Mouse (Mus musculus) embryonic facial prominence, embryonic 15.5 days (tissue): ENCODE measurements at regions not wholly inside any gene's neighbourhood (a gene's known extent, or its start where the extent isn't known, plus 50 kb on each side); places are given as distances from the start of the nearest gene placed in this dataset.
A peak's percentile ranks its signal among the peaks of the same experiment; 100 is the strongest.

Experiments used
- ATAC-seq: fragments of 200-750 bp; cut with Nextera tagmentation; 2 replicates; pipeline ENCODE4 v1.8.0; 2017; ENCODE audit warnings: low read depth, moderate TSS enrichment; ENCODE audit not compliant: insufficient number of reproducible peaks, low FRiP score, low TSS enrichment
- H3K27ac ChIP-seq: fragments of 300-500 bp; sonication (generic); replicated peaks from 2 replicates; pipeline ENCODE4 v1.5.1; 2015; ENCODE audit warnings: mild to moderate bottlenecking, inconsistent platforms
- H3K27me3 ChIP-seq: fragments of 300-500 bp; sonication (generic); 2 replicates; pipeline ENCODE4 v1.6.1; 2015; ENCODE audit warnings: inconsistent platforms
- H3K36me3 ChIP-seq: fragments of 300-500 bp; sonication (generic); 2 replicates; pipeline ENCODE4 v1.6.1; 2015; ENCODE audit warnings: mild to moderate bottlenecking, inconsistent platforms
- H3K4me1 ChIP-seq: fragments of 300-500 bp; sonication (generic); 2 replicates; pipeline ENCODE4 v1.6.1; 2015; ENCODE audit warnings: inconsistent platforms
- H3K4me2 ChIP-seq: fragments of 300-500 bp; sonication (generic); replicated peaks from 2 replicates; pipeline ENCODE4 v1.6.1; 2015; ENCODE audit warnings: mild to moderate bottlenecking, inconsistent platforms
- H3K4me3 ChIP-seq: fragments of 300-500 bp; sonication (generic); replicated peaks from 2 replicates; pipeline ENCODE4 v1.5.1; 2015; ENCODE audit warnings: mild to moderate bottlenecking, inconsistent platforms
- H3K9ac ChIP-seq: fragments of 300-500 bp; sonication (generic); 2 replicates; pipeline ENCODE4 v1.6.1; 2015; ENCODE audit warnings: inconsistent platforms
- H3K9me3 ChIP-seq: fragments of 300-500 bp; sonication (generic); replicated peaks from 2 replicates; pipeline ENCODE4 v1.6.1; 2016; ENCODE audit warnings: inconsistent platforms
- WGBS: fragments of 180-500 bp; shearing (Covaris S2); methylation state at CpG from one replicate; pipeline ENCODE4 v1.1.7; 2015; 5-methylcytosine and 5-hydroxymethylcytosine counted together

DNA sequence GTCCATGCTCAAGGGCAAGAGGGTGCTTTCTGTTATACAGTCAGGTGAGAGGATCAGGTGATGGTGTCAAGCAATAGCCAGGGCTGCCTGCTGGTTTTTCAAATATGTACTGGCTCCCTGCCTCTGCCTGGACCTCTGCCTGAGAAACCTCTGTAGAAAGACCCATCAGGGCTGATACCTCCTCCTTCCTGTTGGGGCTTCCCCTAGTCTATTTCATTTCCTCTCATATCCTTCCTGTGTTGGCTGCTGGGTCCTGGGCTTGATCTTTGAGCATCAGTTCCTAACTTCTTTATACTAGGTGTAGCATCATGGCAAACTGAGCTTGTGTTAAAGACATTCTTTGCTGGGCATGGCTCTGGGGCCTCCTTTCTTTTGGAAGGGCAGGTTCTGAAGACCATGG, 89.5 kb downstream of the Tmem38b start:
- no peak for ATAC-seq
- Histone ChIP-seq H3K9me3 (no peaks in the 10 kb centered on the region), H3K4me2 (no peak overlapping the region), H3K4me3 (no peak overlapping the region), H3K9ac (no peak overlapping the region), H3K36me3 (no peaks in the 10 kb centered on the region), H3K4me1 (no peaks in the 10 kb centered on the region), H3K27me3 (no peaks in the 10 kb centered on the region), H3K27ac (no peak overlapping the region)

DNA sequence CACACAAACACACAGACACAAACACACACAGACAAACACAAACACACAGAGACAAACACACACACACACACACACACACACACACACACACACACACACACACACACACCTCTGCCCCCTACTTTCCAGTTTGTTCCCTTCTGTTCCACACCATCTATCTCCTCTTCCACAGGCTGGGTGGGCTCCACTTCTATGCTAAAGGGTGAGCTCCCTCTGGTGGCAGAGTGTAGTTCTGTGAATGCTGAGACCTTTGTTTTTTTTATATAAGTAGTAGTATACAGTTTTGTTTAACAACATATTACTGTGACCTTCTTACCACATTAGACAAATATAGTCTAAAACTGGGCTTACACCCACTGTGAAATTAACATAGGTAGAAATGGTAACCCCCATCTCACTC, 93.3 kb downstream of the Tmem38b start:
- H3K27me3 ChIP-seq, result no peaks in the 10 kb centered on the region
- H3K4me3 ChIP-seq, result no peak overlapping the region
- no peaks in the 10 kb centered on the region for H3K4me1 ChIP-seq
- H3K36me3 ChIP-seq, result no peaks in the 10 kb centered on the region
- no peak overlapping the region for H3K4me2 ChIP-seq
- no peak overlapping the region for H3K27ac ChIP-seq
- H3K9me3 ChIP-seq, result no peaks in the 10 kb centered on the region
- no peak for ATAC-seq
- H3K9ac ChIP-seq, result no peak overlapping the region

DNA sequence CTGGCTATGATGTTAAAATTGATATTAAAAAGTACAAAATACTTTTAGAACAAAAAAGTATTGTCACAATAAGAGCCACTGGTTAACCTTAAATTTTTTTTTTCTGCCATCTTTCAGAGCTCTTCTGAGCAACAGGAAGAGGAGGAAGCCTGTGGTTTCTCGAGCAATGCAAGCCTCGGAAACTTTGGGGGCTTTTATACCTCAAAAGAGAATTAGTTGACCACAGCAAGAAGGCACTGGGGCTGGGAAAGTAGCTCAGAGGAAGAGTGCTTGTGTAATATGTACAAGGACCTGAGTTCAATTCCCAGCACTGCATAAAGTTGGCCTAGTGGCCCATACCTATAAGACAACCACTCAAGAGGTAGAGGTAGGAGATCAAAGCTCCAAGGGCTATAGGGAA, 94.7 kb downstream of the Tmem38b start:
- WGBS, result 50% methylated on average over 2 of the region's 2 CpGs
- no peaks in the 10 kb centered on the region for H3K27me3 ChIP-seq
- no peak for ATAC-seq

DNA sequence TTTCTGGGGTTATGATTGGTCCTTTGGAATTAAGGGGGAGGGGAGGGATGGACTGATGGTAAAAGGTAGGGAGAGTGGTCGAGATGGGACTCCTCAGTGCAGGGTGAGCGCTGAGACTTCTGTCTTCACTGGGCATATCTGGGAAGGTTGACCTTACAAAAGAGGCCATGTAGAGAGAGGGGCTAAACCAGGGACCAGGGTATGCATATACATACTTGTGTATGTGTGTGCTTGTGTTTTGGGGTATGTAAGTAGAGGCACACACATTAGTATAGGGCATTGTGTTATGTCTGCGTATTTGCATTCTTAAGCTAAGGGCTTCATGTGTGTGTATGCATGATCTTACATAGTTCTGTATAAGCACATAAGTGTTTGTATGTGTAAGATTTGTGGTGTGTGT, 105.2 kb downstream of the Tmem38b start:
- Histone ChIP-seq H3K4me1 (peaks cover 5% of the 10 kb centered on the region; the same call in 1 of the 2 replicates), H3K36me3 (no peaks in the 10 kb centered on the region), H3K9me3 (no peaks in the 10 kb centered on the region), H3K27ac (no peak overlapping the region), H3K4me3 (no peak overlapping the region), H3K27me3 (no peaks in the 10 kb centered on the region), H3K4me2 (no peak overlapping the region), H3K9ac (no peak overlapping the region)
- no peak for ATAC-seq
- WGBS, result 90% methylated on average over 3 of the region's 3 CpGs

More for the DNA sequence above, 94.7 kb downstream of the Tmem38b start:
- Histone ChIP-seq H3K4me1 (no peaks in the 10 kb centered on the region), H3K36me3 (no peaks in the 10 kb centered on the region), H3K27ac (no peak overlapping the region), H3K9me3 (no peaks in the 10 kb centered on the region), H3K4me3 (no peak overlapping the region), H3K9ac (no peak overlapping the region), H3K4me2 (no peak overlapping the region)

DNA sequence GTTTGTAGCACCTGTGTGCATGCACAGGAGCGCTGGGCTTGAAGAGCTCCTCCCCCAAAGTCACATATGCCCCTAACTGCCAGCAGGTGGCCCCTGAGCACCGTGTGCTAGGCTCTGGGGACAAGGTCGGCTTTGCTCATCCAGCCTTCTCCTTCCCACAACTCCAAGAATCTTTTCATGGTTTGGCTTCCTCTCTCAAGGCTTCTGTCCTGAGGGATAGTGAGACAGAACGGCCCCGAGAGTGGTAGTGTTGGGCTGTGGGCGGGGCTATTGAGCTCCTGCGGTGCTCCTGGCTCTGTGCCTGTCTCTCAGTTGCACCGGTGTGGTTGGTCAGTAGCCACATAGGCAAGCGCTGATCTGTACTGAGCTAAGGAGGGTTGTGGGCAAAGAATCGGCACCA, 105.7 kb downstream of the Tmem38b start:
- ATAC-seq, result peak; percentile 70

DNA sequence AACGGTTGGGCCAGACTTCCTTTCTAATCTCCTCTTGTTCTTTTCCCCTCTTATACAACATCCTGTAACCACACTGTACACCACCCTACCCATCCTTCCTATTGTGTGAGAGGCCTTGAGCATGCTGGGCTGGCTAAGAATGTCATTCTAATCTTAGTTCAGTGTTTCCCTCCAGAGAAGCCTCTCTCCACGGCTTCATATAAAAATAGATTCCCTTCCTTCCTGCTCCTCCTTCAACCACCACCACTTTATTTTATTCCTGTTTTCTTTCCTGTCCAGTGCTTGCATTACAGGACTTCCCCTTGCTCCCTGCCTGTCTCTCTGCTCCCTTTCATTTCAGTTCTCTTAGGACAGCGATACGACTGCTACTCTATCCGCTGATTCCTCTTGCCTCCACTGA, 109.5 kb downstream of the Tmem38b start:
- Histone ChIP-seq H3K4me3 (no peak overlapping the region), H3K9me3 (no peaks in the 10 kb centered on the region), H3K27me3 (no peaks in the 10 kb centered on the region), H3K4me2 (no peak overlapping the region), H3K4me1 (peaks cover 5% of the 10 kb centered on the region; the same call in 1 of the 2 replicates), H3K36me3 (no peaks in the 10 kb centered on the region), H3K9ac (no peak overlapping the region), H3K27ac (no peak overlapping the region)
- no peak for ATAC-seq
- 60% methylated on average over 5 of the region's 5 CpGs for WGBS

More for the DNA sequence above, 105.7 kb downstream of the Tmem38b start:
- H3K4me2 ChIP-seq, result peak overlapping the region; percentile 49
- no peak overlapping the region for H3K9ac ChIP-seq
- peaks cover 5% of the 10 kb centered on the region; the same call in 1 of the 2 replicates for H3K4me1 ChIP-seq
- H3K27ac ChIP-seq, result no peak overlapping the region
- 7% methylated on average over 10 of the region's 10 CpGs for WGBS
- no peaks in the 10 kb centered on the region for H3K36me3 ChIP-seq
- no peaks in the 10 kb centered on the region for H3K9me3 ChIP-seq
- peak overlapping the region; percentile 35 for H3K4me3 ChIP-seq
- no peaks in the 10 kb centered on the region for H3K27me3 ChIP-seq

DNA sequence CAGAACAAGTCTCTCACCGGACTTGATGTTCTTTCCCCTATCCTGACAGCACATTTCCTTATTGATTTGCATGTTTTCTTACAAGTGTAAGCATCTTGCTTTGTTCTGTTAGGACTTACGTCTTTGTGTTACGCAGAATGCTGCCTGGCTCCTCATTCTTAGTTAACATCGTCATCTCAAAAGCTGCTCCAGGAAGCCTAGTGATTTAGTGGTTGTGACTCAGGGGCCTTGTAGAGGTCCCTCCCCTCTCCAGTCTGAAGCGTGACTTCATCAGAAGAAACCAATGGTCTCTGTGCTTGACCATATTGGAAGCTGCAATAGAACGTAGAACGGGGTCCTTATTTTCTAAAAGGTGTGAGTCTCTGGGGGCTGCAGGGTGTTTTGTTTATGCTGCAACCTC, 122.9 kb downstream of the Tmem38b start:
- Histone ChIP-seq H3K4me2 (no peak overlapping the region), H3K36me3 (no peaks in the 10 kb centered on the region), H3K27me3 (no peaks in the 10 kb centered on the region), H3K4me3 (no peak overlapping the region), H3K27ac (no peak overlapping the region), H3K9me3 (no peaks in the 10 kb centered on the region), H3K9ac (no peak overlapping the region), H3K4me1 (0 out of 2 replicates have a peak, but pooled peaks cover 2% of the 10 kb centered on the region)
- no peak for ATAC-seq
- WGBS, result 82% methylated on average over 7 of the region's 7 CpGs

DNA sequence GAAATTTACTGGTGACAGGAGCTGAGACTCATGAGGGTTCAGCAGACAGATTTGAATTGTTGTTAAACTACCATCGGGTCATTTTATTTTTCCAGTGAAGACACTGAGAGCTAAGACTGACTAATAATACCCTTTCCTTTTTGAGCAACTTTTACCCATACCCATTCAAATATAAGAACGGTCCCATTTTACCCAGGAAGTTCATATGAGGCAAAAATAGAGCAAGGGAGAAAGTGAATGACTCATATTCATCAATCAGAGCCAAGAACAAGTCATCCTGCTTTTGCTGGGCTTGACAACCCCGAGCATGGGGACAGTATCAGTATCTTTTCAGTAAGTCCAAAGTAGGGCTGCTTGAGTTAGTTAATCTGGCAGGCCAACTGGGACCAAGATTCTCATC, 123.3 kb downstream of the Tmem38b start:
- Histone ChIP-seq H3K4me3 (no peak overlapping the region), H3K36me3 (no peaks in the 10 kb centered on the region), H3K4me2 (no peak overlapping the region), H3K9me3 (no peaks in the 10 kb centered on the region), H3K27me3 (no peaks in the 10 kb centered on the region), H3K9ac (no peak overlapping the region), H3K4me1 (0 out of 2 replicates have a peak, but pooled peaks cover 2% of the 10 kb centered on the region), H3K27ac (no peak overlapping the region)
- no peak for ATAC-seq
- 85% methylated on average over 3 of the region's 3 CpGs for WGBS

DNA sequence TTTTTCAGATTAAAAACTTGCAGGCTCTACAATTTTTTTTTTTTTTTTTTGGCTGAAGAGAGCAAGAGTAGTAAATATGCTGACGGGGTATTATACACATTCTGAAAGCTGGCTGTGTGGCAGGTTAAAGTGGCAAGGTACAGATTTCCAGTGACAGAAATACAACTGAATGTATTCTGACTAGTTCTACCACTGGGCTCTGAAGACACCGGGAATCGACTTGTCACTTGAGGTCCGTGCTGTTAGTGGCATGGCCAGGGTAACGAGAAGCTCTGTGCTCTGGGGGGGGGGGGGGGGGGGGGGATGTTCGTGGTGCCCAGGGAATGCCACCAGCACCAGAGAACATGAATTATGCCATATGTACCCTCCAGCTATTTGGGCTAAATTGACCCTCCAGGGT, 124.7 kb downstream of the Tmem38b start:
- Histone ChIP-seq H3K4me3 (no peak overlapping the region), H3K27me3 (no peaks in the 10 kb centered on the region), H3K9ac (no peak overlapping the region), H3K27ac (no peak overlapping the region), H3K36me3 (no peaks in the 10 kb centered on the region), H3K9me3 (no peaks in the 10 kb centered on the region), H3K4me1 (0 out of 2 replicates have a peak, but pooled peaks cover 2% of the 10 kb centered on the region), H3K4me2 (no peak overlapping the region)
- WGBS, result 41% methylated on average over 6 of the region's 6 CpGs
- ATAC-seq, result no peak

DNA sequence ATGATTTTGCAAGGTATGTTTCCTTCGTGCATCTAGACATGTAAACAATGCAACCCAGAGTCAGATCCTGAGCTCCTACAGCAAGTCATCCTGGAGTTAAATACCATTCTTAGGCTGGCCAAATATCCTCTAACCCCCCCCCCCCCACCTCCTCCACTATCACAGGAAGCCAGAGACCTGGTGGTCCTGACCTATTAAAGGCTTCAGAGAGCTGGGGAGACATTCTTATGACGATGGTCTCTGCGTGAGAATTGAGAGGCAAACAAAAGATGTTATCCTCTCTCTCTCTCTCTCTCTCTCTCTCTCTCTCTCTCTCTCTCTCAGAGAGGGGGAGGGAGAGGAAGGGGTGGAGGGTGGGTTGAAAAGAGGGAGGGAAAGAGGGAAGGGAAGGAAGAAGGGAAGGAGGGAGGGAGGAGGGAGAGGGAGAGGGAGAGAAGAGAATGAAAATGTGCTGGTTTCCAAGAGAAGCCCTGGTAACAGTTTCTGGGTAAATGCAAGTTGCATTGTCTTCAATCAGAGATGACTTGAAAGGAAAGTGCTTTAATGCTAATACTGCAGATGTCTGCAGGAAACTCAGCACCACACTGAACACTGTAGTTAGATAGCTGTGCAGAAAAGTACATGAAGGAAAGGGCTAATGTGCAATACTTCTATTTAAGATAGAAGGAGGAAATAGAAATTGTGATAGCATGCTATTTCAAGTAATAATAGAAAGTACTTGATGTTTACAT, 125.3 kb downstream of the Tmem38b start:
- WGBS, result 25% methylated on average over 3 of the region's 3 CpGs
- no peaks in the 10 kb centered on the region for H3K27me3 ChIP-seq
- no peak overlapping the region for H3K4me3 ChIP-seq
- no peaks in the 10 kb centered on the region for H3K9me3 ChIP-seq
- ATAC-seq, result no peak
- no peak overlapping the region for H3K27ac ChIP-seq
- H3K36me3 ChIP-seq, result no peaks in the 10 kb centered on the region
- H3K4me2 ChIP-seq, result no peak overlapping the region
- H3K4me1 ChIP-seq, result 0 out of 2 replicates have a peak, but pooled peaks cover 2% of the 10 kb centered on the region
- no peak overlapping the region for H3K9ac ChIP-seq

DNA sequence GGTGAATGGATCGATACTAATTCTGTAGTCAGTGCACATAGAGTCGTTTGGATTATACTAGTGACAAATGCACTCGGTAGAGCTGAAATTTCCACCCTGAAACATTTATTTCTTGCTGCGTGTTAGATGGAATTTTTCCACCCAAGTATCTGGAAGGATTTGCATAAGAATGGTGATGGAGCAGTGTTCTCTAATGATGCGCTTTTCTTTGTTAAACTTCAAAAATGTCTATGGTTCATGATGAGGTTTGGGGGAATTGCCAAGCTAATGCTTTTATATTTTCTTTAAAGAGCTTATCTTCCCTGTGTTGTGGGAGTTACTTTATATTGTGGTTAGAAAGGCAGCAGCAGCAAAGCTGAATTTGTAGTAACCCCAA, 125.9 kb downstream of the Tmem38b start:
- Histone ChIP-seq H3K9ac (no peak overlapping the region), H3K27ac (no peak overlapping the region), H3K4me3 (no peak overlapping the region), H3K4me2 (no peak overlapping the region), H3K27me3 (no peaks in the 10 kb centered on the region), H3K36me3 (no peaks in the 10 kb centered on the region), H3K9me3 (no peaks in the 10 kb centered on the region), H3K4me1 (0 out of 2 replicates have a peak, but pooled peaks cover 2% of the 10 kb centered on the region)
- 58% methylated on average over 5 of the region's 5 CpGs for WGBS
- ATAC-seq, result no peak

DNA sequence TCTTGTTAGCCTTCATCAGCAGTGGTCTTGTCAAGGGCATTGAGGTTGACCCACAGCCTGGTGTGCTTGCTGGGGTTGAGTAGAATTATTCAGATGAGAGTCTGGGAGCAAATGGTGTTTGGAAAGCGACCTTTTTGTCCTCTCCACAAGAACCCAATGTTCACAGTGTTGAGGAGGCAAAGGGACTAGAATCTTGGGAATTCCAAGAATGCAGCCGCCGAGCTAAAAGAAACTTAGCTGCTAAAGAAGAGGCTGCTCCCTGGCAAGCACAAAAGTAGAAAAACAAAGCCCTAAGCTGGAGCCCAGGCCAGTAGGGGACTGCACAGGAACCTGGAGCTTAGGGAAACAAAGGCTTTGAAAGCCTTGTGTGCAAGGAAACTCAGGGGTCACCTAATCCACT, 126.4 kb downstream of the Tmem38b start:
- Histone ChIP-seq H3K4me1 (0 out of 2 replicates have a peak, but pooled peaks cover 2% of the 10 kb centered on the region), H3K27ac (no peak overlapping the region), H3K9me3 (no peaks in the 10 kb centered on the region), H3K4me2 (no peak overlapping the region), H3K27me3 (no peaks in the 10 kb centered on the region), H3K4me3 (no peak overlapping the region), H3K9ac (no peak overlapping the region), H3K36me3 (no peaks in the 10 kb centered on the region)
- 24% methylated on average over 3 of the region's 3 CpGs for WGBS
- no peak for ATAC-seq
